Mouse (Mus musculus) lung, postnatal 0 days (tissue): ENCODE data around the gene Dpp6.

Experiments used
- CTCF ChIP-seq: IDR thresholded peaks from 2 replicates; pipeline ENCODE4 v1.5.1; 2016; ENCODE audit warnings: antibody characterized with exemption, mild to moderate bottlenecking
- EP300 ChIP-seq: IDR thresholded peaks from 2 replicates; pipeline ENCODE4 v1.6.1; 2016; ENCODE audit warnings: antibody characterized with exemption, mild to moderate bottlenecking, control low read depth

DNA sequence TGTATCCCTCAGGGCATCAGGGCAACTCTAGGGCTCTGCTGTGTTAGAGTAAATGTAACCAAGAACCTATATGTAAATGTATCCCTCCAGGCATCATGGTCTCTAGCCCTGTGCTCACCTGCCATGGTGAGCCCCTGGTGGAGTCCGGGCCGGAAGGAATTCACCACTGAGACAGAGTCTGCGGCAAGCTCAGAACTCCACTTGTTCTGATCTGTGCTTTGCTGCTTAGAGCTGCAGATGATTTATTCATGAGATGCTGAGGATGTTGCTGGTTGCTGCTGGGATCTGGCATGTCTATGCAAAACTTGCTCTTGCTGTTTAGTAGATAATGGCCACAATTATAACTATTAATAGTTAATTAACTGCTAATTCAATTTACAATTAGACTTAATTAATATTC lies 425.1 kb downstream of the Dpp6 start:
- TF ChIP-seq CTCF (no peak), EP300 (no peak)
